In the genomic region with DNA sequence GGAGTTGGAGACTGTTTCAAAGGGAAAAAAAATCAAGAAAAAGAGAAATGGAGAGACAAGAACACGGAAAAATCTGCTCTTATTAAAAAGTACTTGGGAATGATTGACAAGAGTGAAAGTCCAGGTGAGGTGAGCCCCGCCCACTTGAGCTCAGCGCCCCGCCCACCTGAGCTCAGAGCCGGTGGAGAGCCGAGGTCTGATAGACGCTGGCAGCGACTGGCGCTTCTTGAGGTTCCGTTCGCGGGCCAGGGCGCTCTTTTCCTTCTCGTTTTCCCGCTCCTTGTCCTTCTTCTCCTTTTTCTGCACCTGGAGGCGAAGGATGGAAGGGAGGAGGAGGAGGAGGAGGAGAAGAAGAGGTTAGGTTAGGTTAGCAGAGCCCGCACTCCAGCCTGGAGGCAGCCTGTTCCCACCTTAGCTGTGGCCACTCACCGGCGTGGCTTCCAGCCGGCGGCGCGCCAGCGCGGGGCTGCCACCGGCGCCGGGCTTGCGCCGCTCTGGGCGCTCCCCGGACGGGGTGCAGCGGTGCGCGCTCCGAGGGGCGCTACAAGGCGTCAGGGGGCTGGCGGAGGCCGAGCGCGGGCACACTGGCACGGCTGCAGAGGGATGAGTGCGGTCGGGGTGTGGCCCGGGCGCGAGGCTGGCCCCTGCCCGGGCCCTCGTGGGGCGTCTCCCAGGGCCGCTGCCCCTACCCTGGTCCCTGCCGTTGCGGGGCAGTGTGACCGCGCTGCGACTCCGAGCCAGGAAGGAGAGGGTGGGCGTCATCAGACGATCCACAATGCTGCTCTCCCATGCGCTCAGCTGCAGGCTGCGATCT, we compare ENCODE assay signal across 9 mouse cellular contexts. TPM values are rescaled to one million over a fixed set of nuclear protein-coding genes. Genes with fewer than 3 reads are reported as not detected.
DNase-seq lines count a peak whose midpoint lies in the region; ATAC-seq and TF ChIP-seq lines count a peak whose summit lies in the region.
"Had no signal": no experiment of that assay in that cellular context is flagged by ENCODE, and none has a peak within 500 bp of the region (broad histone marks: within the 10 kb centered on the region; RNA-seq: fewer than 3 reads in every experiment).

No protein-coding gene starts in this region.

- WGBS in embryonic facial prominence, embryonic 10.5 days: 53% methylated on average over 63 of the region's 63 CpGs
- 61% methylated on average over 57 of the region's 63 CpGs for WGBS in kidney, postnatal 0 days
- WGBS in midbrain, embryonic 15.5 days: 61% methylated on average over 58 of the region's 63 CpGs

- H3K27me3 ChIP-seq in embryonic facial prominence, embryonic 10.5 days (replicated peaks; ENCODE audit: low read depth, poor library complexity, severe bottlenecking): no peaks in the 10 kb centered on the region
- H3K27me3 ChIP-seq in kidney, postnatal 0 days (ENCODE audit: insufficient read depth, low read length): no peaks in the 10 kb centered on the region
- H3K27me3 ChIP-seq in midbrain, embryonic 15.5 days (replicated peaks): no peaks in the 10 kb centered on the region

- no peak for ATAC-seq in kidney, postnatal 0 days (replicated peaks; ENCODE audit: low FRiP score, low read depth)
- peak; percentile 40 for ATAC-seq in midbrain, embryonic 15.5 days (replicated peaks)

- no peak overlapping the region for H3K4me3 ChIP-seq in left cerebral cortex, adult 2 months
- peak overlapping the region; percentile 31; the same call in 1 of the 2 replicates for H3K4me3 ChIP-seq in embryonic facial prominence, embryonic 10.5 days
- H3K4me3 ChIP-seq in kidney, postnatal 0 days (replicated peaks; ENCODE audit: low read depth, low read length): no peak overlapping the region
- H3K4me3 ChIP-seq in midbrain, embryonic 15.5 days: no peak overlapping the region

- intact Hi-C loops in left cerebral cortex, adult 2 months (cut with DNase I): loop anchor here (2.0 kb wide), 1 partner anchor 18 kb away; no protein-coding TSS in a partner anchor

- H3K27ac ChIP-seq in left cerebral cortex, adult 2 months: peak overlapping the region; percentile 90
- H3K27ac ChIP-seq in embryonic facial prominence, embryonic 10.5 days (replicated peaks): peak overlapping the region; percentile 44; the same call in 1 of the 2 replicates
- H3K27ac ChIP-seq in kidney, postnatal 0 days: no peak overlapping the region
- H3K27ac ChIP-seq in midbrain, embryonic 15.5 days: no peak overlapping the region

- DNase-seq in left cerebral cortex, adult 2 months (ENCODE audit: extremely low spot score in 1 of 2, low spot score in 2 of 2): peak in 1 of 2 experiments; percentile 26
- DNase-seq in left cerebral cortex, adult 18-20 months (ENCODE audit: low spot score in 2 of 2): no peak
- no peak for DNase-seq in embryonic facial prominence, embryonic 10.5 days (ENCODE audit: low spot score)
- DNase-seq in kidney, postnatal 0 days (ENCODE audit: low spot score): no peak
- DNase-seq in gastrocnemius, adult 8-10 months (ENCODE audit: low spot score in 2 of 2): no peak
- DNase-seq in adipocyte (ENCODE audit: low spot score): no peak
- no peak for DNase-seq in layer of hippocampus, postnatal 14 days (ENCODE audit: low spot score in 2 of 2)

- peaks cover 18% of the 10 kb centered on the region for H3K4me1 ChIP-seq in embryonic facial prominence, embryonic 10.5 days
- no peaks in the 10 kb centered on the region for H3K4me1 ChIP-seq in kidney, postnatal 0 days (replicated peaks; ENCODE audit: insufficient read depth, low read length)
- H3K4me1 ChIP-seq in midbrain, embryonic 15.5 days: 0 out of 2 replicates have a peak, but pooled peaks cover 4% of the 10 kb centered on the region

- H3K9ac ChIP-seq in kidney, postnatal 0 days (ENCODE audit: low read depth, low read length): no peak overlapping the region
- H3K9ac ChIP-seq in midbrain, embryonic 15.5 days: no peak overlapping the region

- H3K36me3 ChIP-seq in embryonic facial prominence, embryonic 10.5 days (replicated peaks): peaks cover 100% of the 10 kb centered on the region
- peaks cover 76% of the 10 kb centered on the region for H3K36me3 ChIP-seq in kidney, postnatal 0 days (ENCODE audit: insufficient read depth, low read length)
- H3K36me3 ChIP-seq in midbrain, embryonic 15.5 days (replicated peaks): peaks cover 78% of the 10 kb centered on the region

- no peak for TF ChIP-seq CTCF in left cerebral cortex, adult 2 months (IDR thresholded peaks at IDR 0.05)
- TF ChIP-seq CTCF in kidney, postnatal 0 days (IDR thresholded peaks at IDR 0.05; ENCODE audit: low read depth): no peak

- no peaks in the 10 kb centered on the region for H3K9me3 ChIP-seq in embryonic facial prominence, embryonic 10.5 days
- no peaks in the 10 kb centered on the region for H3K9me3 ChIP-seq in kidney, postnatal 0 days (replicated peaks; ENCODE audit: low read length)
- no peaks in the 10 kb centered on the region for H3K9me3 ChIP-seq in midbrain, embryonic 15.5 days

- peak overlapping the region; percentile 37 for H3K4me2 ChIP-seq in kidney, postnatal 0 days (ENCODE audit: low read length)
- H3K4me2 ChIP-seq in midbrain, embryonic 15.5 days: no peak overlapping the region

RNA-seq across cellular contexts. Expression of a gene that starts 19.5 kb away (rescaled TPM):
- total RNA-seq in left cerebral cortex, adult 2 months (2021): 100 to 1,000 TPM; 281 TPM
- 100 to 1,000 TPM; 251 to 254 TPM for total RNA-seq in left cerebral cortex, adult 18-20 months (2021)
- 60.9 and 62.9 TPM in 2 replicates for polyA plus RNA-seq in embryonic facial prominence, embryonic 10.5 days (2016; fragmentation: Nextera tagmentation; extraction: Ambion mirVana)
- polyA plus RNA-seq in kidney, postnatal 0 days (2015; fragmentation: Nextera tagmentation; extraction: Ambion mirVana): 22.4 and 27.3 TPM in 2 replicates
- 85.4 and 92.1 TPM in 2 replicates for polyA plus RNA-seq in midbrain, embryonic 15.5 days (2015; fragmentation: Nextera tagmentation; extraction: Ambion mirVana)
- total RNA-seq in gastrocnemius, adult 8-10 months (2022): 100 to 1,000 TPM; 138 to 195 (median 173) TPM
- 100 to 1,000 TPM; 222 to 233 TPM for total RNA-seq in layer of hippocampus, postnatal 14 days (2021)

RNA-seq across cellular contexts. Expression of a gene that starts 25.5 kb away (rescaled TPM):
- total RNA-seq in left cerebral cortex, adult 2 months (2021): 10 to 100 TPM; 77.0 to 87.5 TPM
- 10 to 100 TPM; 84.5 to 87.3 TPM for total RNA-seq in left cerebral cortex, adult 18-20 months (2021)
- polyA plus RNA-seq in embryonic facial prominence, embryonic 10.5 days (2016; fragmentation: Nextera tagmentation; extraction: Ambion mirVana): 91.8 and 92.3 TPM in 2 replicates
- polyA plus RNA-seq in kidney, postnatal 0 days (2015; fragmentation: Nextera tagmentation; extraction: Ambion mirVana): 115 and 121 TPM in 2 replicates
- polyA plus RNA-seq in midbrain, embryonic 15.5 days (2015; fragmentation: Nextera tagmentation; extraction: Ambion mirVana): 184 and 188 TPM in 2 replicates
- total RNA-seq in gastrocnemius, adult 8-10 months (2022): 10 to 100 TPM; 19.7 to 23.2 (median 22.3) TPM
- 10 to 100 TPM; 83.9 to 88.2 TPM for total RNA-seq in layer of hippocampus, postnatal 14 days (2021)

RNA-seq across cellular contexts. Expression of a gene that starts 34.1 kb away (rescaled TPM):
- total RNA-seq in left cerebral cortex, adult 2 months (2021): 100 to 1,000 TPM; 149 to 158 TPM
- total RNA-seq in left cerebral cortex, adult 18-20 months (2021): 100 to 1,000 TPM; 132 to 156 TPM
- polyA plus RNA-seq in embryonic facial prominence, embryonic 10.5 days (2016; fragmentation: Nextera tagmentation; extraction: Ambion mirVana): 262 and 263 TPM in 2 replicates
- 136 and 156 TPM in 2 replicates for polyA plus RNA-seq in kidney, postnatal 0 days (2015; fragmentation: Nextera tagmentation; extraction: Ambion mirVana)
- polyA plus RNA-seq in midbrain, embryonic 15.5 days (2015; fragmentation: Nextera tagmentation; extraction: Ambion mirVana): 140 and 150 TPM in 2 replicates
- total RNA-seq in gastrocnemius, adult 8-10 months (2022): 100 to 1,000 TPM in 3 of 4 experiments, 10 to 100 TPM in 1; 95.8 to 107 (median 105) TPM
- total RNA-seq in layer of hippocampus, postnatal 14 days (2021): 100 to 1,000 TPM; 142 to 149 TPM

RNA-seq across cellular contexts. Expression of a gene that starts 49.9 kb away (rescaled TPM):
- total RNA-seq in left cerebral cortex, adult 2 months (2021): 1 to 10 TPM; 1.9 to 3.0 TPM
- 1 to 10 TPM; 1.7 to 2.8 TPM for total RNA-seq in left cerebral cortex, adult 18-20 months (2021)
- 7.3 and 11.2 TPM in 2 replicates for polyA plus RNA-seq in embryonic facial prominence, embryonic 10.5 days (2016; fragmentation: Nextera tagmentation; extraction: Ambion mirVana)
- polyA plus RNA-seq in kidney, postnatal 0 days (2015; fragmentation: Nextera tagmentation; extraction: Ambion mirVana): 7.9 and 8.1 TPM in 2 replicates
- polyA plus RNA-seq in midbrain, embryonic 15.5 days (2015; fragmentation: Nextera tagmentation; extraction: Ambion mirVana): 2.6 and 2.9 TPM in 2 replicates
- total RNA-seq in gastrocnemius, adult 8-10 months (2022): 1 to 10 TPM in 2 of 4 experiments, under 1 TPM in 2; 0.46 to 1.6 (median 1.1) TPM
- total RNA-seq in layer of hippocampus, postnatal 14 days (2021): 1 to 10 TPM; 1.9 to 8.4 TPM
- total RNA-seq: neutrophil, adult 5-6 weeks had no signal

Comparison
In these comparisons a context has a peak if more than half of its experiments do, and no peak if none do; other contexts are left out.
1. H3K27ac ChIP-seq: peak in left cerebral cortex, adult 2 months (single experiment) and embryonic facial prominence, embryonic 10.5 days (single experiment); none in kidney, postnatal 0 days (single experiment) and midbrain, embryonic 15.5 days (single experiment).